Mouse (Mus musculus): ENCODE measurements around the gene Lcn2. TPM values are rescaled to one million over a fixed set of nuclear protein-coding genes. Genes with fewer than 3 reads are reported as not detected.

Gene Lcn2
- polyA plus RNA-seq, 1 experiment from 2014 or later, result 0.22 TPM

- Histone ChIP-seq H3K27ac (no peak overlapping the region), H3K9ac (no peak overlapping the region), H3K4me2 (no peak overlapping the region), H3K4me1 (peaks cover 13% of the 10 kb centered on the region), H3K36me3 (peaks cover 27% of the 10 kb centered on the region), H3K9me3 (no peaks in the 10 kb centered on the region), H3K27me3 (no peaks in the 10 kb centered on the region), H3K4me3 (no peak overlapping the region)
- ATAC-seq (ENCODE audit: insufficient number of reproducible peaks, insufficient read depth, low FRiP score, low TSS enrichment, low read depth), result no peak
- 81% methylated on average over 7 of the region's 7 CpGs for WGBS
Measured at GRCm38 (mm10) chr2:32411407-32411806, 23.4 kb upstream of the Lcn2 start.

GRCm38 (mm10) chr2:32408429-32409424 lies 20.7 kb upstream of the Lcn2 start:
- peak overlapping the region; percentile 51; the same call in 1 of the 2 replicates for H3K9ac ChIP-seq
- peak overlapping the region; percentile 77 for H3K27ac ChIP-seq
- peaks cover under 1% of the 10 kb centered on the region; the same call in 1 of the 2 replicates for H3K36me3 ChIP-seq
- ATAC-seq (ENCODE audit: insufficient number of reproducible peaks, insufficient read depth, low FRiP score, low TSS enrichment, low read depth), result 0 out of 2 replicates have a peak, but pooled peaks have one; percentile 29
- H3K4me1 ChIP-seq, result peaks cover 13% of the 10 kb centered on the region
- no peaks in the 10 kb centered on the region for H3K27me3 ChIP-seq
- H3K9me3 ChIP-seq, result no peaks in the 10 kb centered on the region
- H3K4me2 ChIP-seq, result peak overlapping the region; percentile 12
- no peak overlapping the region for H3K4me3 ChIP-seq
- 30% methylated on average over 25 of the region's 25 CpGs for WGBS

- Histone ChIP-seq H3K27me3 (no peaks in the 10 kb centered on the region), H3K36me3 (peaks cover 9% of the 10 kb centered on the region), H3K27ac (no peak overlapping the region), H3K4me1 (peaks cover 13% of the 10 kb centered on the region), H3K4me2 (no peak overlapping the region), H3K4me3 (no peak overlapping the region), H3K9ac (no peak overlapping the region), H3K9me3 (no peaks in the 10 kb centered on the region)
- ATAC-seq (ENCODE audit: insufficient number of reproducible peaks, insufficient read depth, low FRiP score, low TSS enrichment, low read depth), result no peak
- WGBS, result 77% methylated on average over 7 of the region's 7 CpGs
Measured at GRCm38 (mm10) chr2:32407144-32407824, 19.2 kb upstream of the Lcn2 start.

GRCm38 (mm10) chr2:32404663-32405062 lies 16.6 kb upstream of the Lcn2 start:
- Histone ChIP-seq H3K4me1 (peaks cover 13% of the 10 kb centered on the region), H3K27ac (no peak overlapping the region), H3K4me2 (no peak overlapping the region), H3K9ac (0 out of 2 replicates have a peak overlapping the region, but pooled peaks have one; percentile 16), H3K4me3 (no peak overlapping the region), H3K9me3 (no peaks in the 10 kb centered on the region), H3K36me3 (peaks cover 29% of the 10 kb centered on the region), H3K27me3 (no peaks in the 10 kb centered on the region)
- 26% methylated on average over 2 of the region's 2 CpGs for WGBS
- ATAC-seq (ENCODE audit: insufficient number of reproducible peaks, insufficient read depth, low FRiP score, low TSS enrichment, low read depth), result no peak; the same call in 1 of the 2 replicates

- Histone ChIP-seq H3K27me3 (no peaks in the 10 kb centered on the region), H3K36me3 (peaks cover 22% of the 10 kb centered on the region), H3K4me2 (peak overlapping the region; percentile 95), H3K4me1 (peaks cover 18% of the 10 kb centered on the region), H3K27ac (peak overlapping the region; percentile 87; the same call in 1 of the 2 replicates), H3K4me3 (peak overlapping the region; percentile 97), H3K9me3 (no peaks in the 10 kb centered on the region), H3K9ac (peak overlapping the region; percentile 86)
- no peak for ATAC-seq (ENCODE audit: insufficient number of reproducible peaks, insufficient read depth, low FRiP score, low TSS enrichment, low read depth)
- WGBS, result under 1% methylated on average over 15 of the region's 15 CpGs
Measured at GRCm38 (mm10) chr2:32396695-32397094, 8.6 kb upstream of the Lcn2 start.

GRCm38 (mm10) chr2:32395946-32396621 lies 8.0 kb upstream of the Lcn2 start:
- Histone ChIP-seq H3K9me3 (no peaks in the 10 kb centered on the region), H3K27ac (peak overlapping the region; percentile 87), H3K27me3 (no peaks in the 10 kb centered on the region), H3K4me3 (peak overlapping the region; percentile 97), H3K4me2 (peak overlapping the region; percentile 95), H3K9ac (peak overlapping the region; percentile 86), H3K36me3 (peaks cover 17% of the 10 kb centered on the region), H3K4me1 (peaks cover 18% of the 10 kb centered on the region)
- peak; percentile 90 for ATAC-seq (ENCODE audit: insufficient number of reproducible peaks, insufficient read depth, low FRiP score, low TSS enrichment, low read depth)
- under 1% methylated on average over 59 of the region's 59 CpGs for WGBS

- no peaks in the 10 kb centered on the region for H3K9me3 ChIP-seq
- under 1% methylated on average over 31 of the region's 31 CpGs for WGBS
Measured at GRCm38 (mm10) chr2:32395484-32395945, 7.5 kb upstream of the Lcn2 start, which contains the start of gene Ptges2. Ptges2 (plus strand) TSS chr2:32395896.

GRCm38 (mm10) chr2:32394973-32395372 lies 6.9 kb upstream of the Lcn2 start:
- no peak for ATAC-seq (ENCODE audit: insufficient number of reproducible peaks, insufficient read depth, low FRiP score, low TSS enrichment, low read depth)
- Histone ChIP-seq H3K36me3 (peaks cover 8% of the 10 kb centered on the region), H3K9me3 (no peaks in the 10 kb centered on the region), H3K4me2 (peak overlapping the region; percentile 95), H3K27me3 (no peaks in the 10 kb centered on the region), H3K4me3 (peak overlapping the region; percentile 97), H3K4me1 (peaks cover 21% of the 10 kb centered on the region), H3K9ac (peak overlapping the region; percentile 86), H3K27ac (peak overlapping the region; percentile 87)
- WGBS, result 4% methylated on average over 8 of the region's 8 CpGs

More at GRCm38 (mm10) chr2:32395484-32395945, 7.5 kb upstream of the Lcn2 start, which contains the start of gene Ptges2:
- Histone ChIP-seq H3K27me3 (no peaks in the 10 kb centered on the region), H3K4me1 (peaks cover 21% of the 10 kb centered on the region), H3K4me3 (peak within 1 kb of the TSS; percentile 97), H3K4me2 (peak within 1 kb of the TSS; percentile 95), H3K36me3 (peaks cover 11% of the 10 kb centered on the region), H3K27ac (peak within 1 kb of the TSS; percentile 87), H3K9ac (peak within 1 kb of the TSS; percentile 86)
- ATAC-seq (ENCODE audit: insufficient number of reproducible peaks, insufficient read depth, low FRiP score, low TSS enrichment, low read depth), result peak; percentile 88

GRCm38 (mm10) chr2:32392063-32392462 lies 4.0 kb upstream of the Lcn2 start:
- Histone ChIP-seq H3K9me3 (no peaks in the 10 kb centered on the region), H3K4me1 (peaks cover 13% of the 10 kb centered on the region), H3K4me2 (no peak overlapping the region), H3K4me3 (no peak overlapping the region), H3K27ac (no peak overlapping the region), H3K27me3 (no peaks in the 10 kb centered on the region), H3K9ac (0 out of 2 replicates have a peak overlapping the region, but pooled peaks have one; percentile 32), H3K36me3 (no peaks in the 10 kb centered on the region)
- no peak for ATAC-seq (ENCODE audit: insufficient number of reproducible peaks, insufficient read depth, low FRiP score, low TSS enrichment, low read depth)
- 83% methylated on average over 5 of the region's 5 CpGs for WGBS

- Histone ChIP-seq H3K4me2 (no peak overlapping the region), H3K9me3 (no peaks in the 10 kb centered on the region), H3K4me3 (no peak overlapping the region), H3K9ac (0 out of 2 replicates have a peak overlapping the region, but pooled peaks have one; percentile 32), H3K27me3 (no peaks in the 10 kb centered on the region), H3K4me1 (peaks cover 12% of the 10 kb centered on the region; the same call in 1 of the 2 replicates), H3K36me3 (no peaks in the 10 kb centered on the region), H3K27ac (no peak overlapping the region)
- no peak for ATAC-seq (ENCODE audit: insufficient number of reproducible peaks, insufficient read depth, low FRiP score, low TSS enrichment, low read depth)
- WGBS, result 60% methylated on average over 8 of the region's 8 CpGs
Measured at GRCm38 (mm10) chr2:32390871-32391270, 2.8 kb upstream of the Lcn2 start.

- Histone ChIP-seq H3K27ac (no peak overlapping the region), H3K9me3 (no peaks in the 10 kb centered on the region), H3K27me3 (no peaks in the 10 kb centered on the region), H3K4me2 (no peak overlapping the region), H3K36me3 (no peaks in the 10 kb centered on the region), H3K4me3 (no peak overlapping the region), H3K4me1 (peaks cover 7% of the 10 kb centered on the region; the same call in 1 of the 2 replicates), H3K9ac (no peak overlapping the region)
- no peak for ATAC-seq (ENCODE audit: insufficient number of reproducible peaks, insufficient read depth, low FRiP score, low TSS enrichment, low read depth)
- 64% methylated on average over 2 of the region's 2 CpGs for WGBS
Measured at GRCm38 (mm10) chr2:32389157-32389556, 1.1 kb upstream of the Lcn2 start.

Measured in embryonic facial prominence, embryonic 13.5 days (tissue).